Mouse (Mus musculus): ENCODE results near the gene Sbk1. TPM values are rescaled to one million over a fixed set of nuclear protein-coding genes. Genes with fewer than 3 reads are reported as not detected.
A peak's percentile ranks its signal among the peaks of the same experiment; 100 is the strongest.
"Not testable (repeated sequence)": the region's sequence is repeated elsewhere in the genome, so short reads cannot be mapped to it uniquely, and the experiment has no call there.

Gene Sbk1
- polyA plus RNA-seq, 1 experiment: 14.2 TPM

- DNase-seq: no peak
- Histone ChIP-seq H3K4me1 (ENCODE audit: control insufficient read depth, insufficient read depth, low read length) (peaks cover 17% of the 10 kb centered on the region), H3K4me3 (replicated peaks; ENCODE audit: extremely low read depth, low read depth, low read length) (no peak overlapping the region)
- no peak for TF ChIP-seq CTCF (IDR thresholded peaks at IDR 0.05; ENCODE audit: insufficient read depth, low read length)
- TF ChIP-seq POLR2A (IDR thresholded peaks at IDR 0.05; ENCODE audit: borderline replicate concordance, extremely low read depth, low read depth, low read length): no peak
- WGBS: 96% methylated on average over 7 of the region's 7 CpGs
Observed at GRCm38 (mm10) chr7:126289956-126290355, 17.5 kb downstream of the Sbk1 start.

- TF ChIP-seq POLR2A (IDR thresholded peaks at IDR 0.05; ENCODE audit: borderline replicate concordance, extremely low read depth, low read depth, low read length): no peak
- TF ChIP-seq CTCF (IDR thresholded peaks at IDR 0.05; ENCODE audit: insufficient read depth, low read length): no peak
- 90% methylated on average over 72 of the region's 72 CpGs for WGBS
- peaks cover 7% of the 10 kb centered on the region; the same call in 1 of the 2 replicates for H3K4me1 ChIP-seq (ENCODE audit: control insufficient read depth, insufficient read depth, low read length)
- no peak for DNase-seq
- no peak overlapping the region for H3K4me3 ChIP-seq (replicated peaks; ENCODE audit: extremely low read depth, low read depth, low read length)
Observed at GRCm38 (mm10) chr7:126291681-126292545, 19.5 kb downstream of the Sbk1 start.

- H3K4me3 ChIP-seq (replicated peaks; ENCODE audit: extremely low read depth, low read depth, low read length): no peak overlapping the region
- DNase-seq: no peak
- 85% methylated on average over 4 of the region's 4 CpGs for WGBS
Observed at GRCm38 (mm10) chr7:126293091-126293490, 20.7 kb downstream of the Sbk1 start.

GRCm38 (mm10) chr7:126297579-126298460, 25.4 kb downstream of the Sbk1 start:
- TF ChIP-seq CTCF (IDR thresholded peaks at IDR 0.05; ENCODE audit: insufficient read depth, low read length) (peak; percentile 14; the same call in 1 of the 2 replicates), POLR2A (IDR thresholded peaks at IDR 0.05; ENCODE audit: borderline replicate concordance, extremely low read depth, low read depth, low read length) (no peak)
- no peak for DNase-seq
- WGBS: 62% methylated on average over 8 of the region's 8 CpGs
- Histone ChIP-seq H3K4me1 (ENCODE audit: control insufficient read depth, insufficient read depth, low read length) (no peaks in the 10 kb centered on the region), H3K4me3 (replicated peaks; ENCODE audit: extremely low read depth, low read depth, low read length) (no peak overlapping the region)

More at GRCm38 (mm10) chr7:126293091-126293490, 20.7 kb downstream of the Sbk1 start:
- TF ChIP-seq CTCF (IDR thresholded peaks at IDR 0.05; ENCODE audit: insufficient read depth, low read length) (no peak), POLR2A (IDR thresholded peaks at IDR 0.05; ENCODE audit: borderline replicate concordance, extremely low read depth, low read depth, low read length) (no peak)
- H3K4me1 ChIP-seq (ENCODE audit: control insufficient read depth, insufficient read depth, low read length): peaks cover 3% of the 10 kb centered on the region; the same call in 1 of the 2 replicates

GRCm38 (mm10) chr7:126298856-126299255, 26.4 kb downstream of the Sbk1 start:
- DNase-seq: no peak
- TF ChIP-seq POLR2A (IDR thresholded peaks at IDR 0.05; ENCODE audit: borderline replicate concordance, extremely low read depth, low read depth, low read length): no peak
- no peak for TF ChIP-seq CTCF (IDR thresholded peaks at IDR 0.05; ENCODE audit: insufficient read depth, low read length)
- no peak overlapping the region for H3K4me3 ChIP-seq (replicated peaks; ENCODE audit: extremely low read depth, low read depth, low read length)
- 57% methylated on average over 4 of the region's 4 CpGs for WGBS
- H3K4me1 ChIP-seq (ENCODE audit: control insufficient read depth, insufficient read depth, low read length): no peaks in the 10 kb centered on the region

GRCm38 (mm10) chr7:126301831-126302230, 29.4 kb downstream of the Sbk1 start:
- not testable (repeated sequence) for H3K4me1 ChIP-seq (ENCODE audit: control insufficient read depth, insufficient read depth, low read length); DNase-seq; H3K4me3 ChIP-seq (replicated peaks; ENCODE audit: extremely low read depth, low read depth, low read length)
- 68% methylated on average over 5 of the region's 5 CpGs for WGBS

- no peak for DNase-seq
- Histone ChIP-seq H3K4me1 (ENCODE audit: control insufficient read depth, insufficient read depth, low read length) (no peaks in the 10 kb centered on the region), H3K4me3 (replicated peaks; ENCODE audit: extremely low read depth, low read depth, low read length) (no peak overlapping the region)
- WGBS: 75% methylated on average over 4 of the region's 4 CpGs
- TF ChIP-seq CTCF (IDR thresholded peaks at IDR 0.05; ENCODE audit: insufficient read depth, low read length) (no peak), POLR2A (IDR thresholded peaks at IDR 0.05; ENCODE audit: borderline replicate concordance, extremely low read depth, low read depth, low read length) (no peak)
Observed at GRCm38 (mm10) chr7:126311822-126312221, 39.4 kb downstream of the Sbk1 start.

GRCm38 (mm10) chr7:126313309-126313708, 40.9 kb downstream of the Sbk1 start:
- Histone ChIP-seq H3K4me3 (replicated peaks; ENCODE audit: extremely low read depth, low read depth, low read length) (no peak overlapping the region), H3K4me1 (ENCODE audit: control insufficient read depth, insufficient read depth, low read length) (no peaks in the 10 kb centered on the region)
- TF ChIP-seq POLR2A (IDR thresholded peaks at IDR 0.05; ENCODE audit: borderline replicate concordance, extremely low read depth, low read depth, low read length) (no peak), CTCF (IDR thresholded peaks at IDR 0.05; ENCODE audit: insufficient read depth, low read length) (no peak)
- WGBS: 48% methylated on average over 5 of the region's 5 CpGs
- no peak for DNase-seq

GRCm38 (mm10) chr7:126314273-126314672, 41.9 kb downstream of the Sbk1 start:
- WGBS: 55% methylated on average over 8 of the region's 8 CpGs
- H3K4me3 ChIP-seq (replicated peaks; ENCODE audit: extremely low read depth, low read depth, low read length): no peak overlapping the region
- H3K4me1 ChIP-seq (ENCODE audit: control insufficient read depth, insufficient read depth, low read length): no peaks in the 10 kb centered on the region
- TF ChIP-seq CTCF (IDR thresholded peaks at IDR 0.05; ENCODE audit: insufficient read depth, low read length) (no peak), POLR2A (IDR thresholded peaks at IDR 0.05; ENCODE audit: borderline replicate concordance, extremely low read depth, low read depth, low read length) (no peak)
- DNase-seq: no peak

All from lung, adult 2 months (tissue).